Mouse (Mus musculus): ENCODE measurements around the gene Otud3.

Otud3 gene

GRCm38 (mm10) chr4:138852961-138853360 lies 60.8 kb downstream of the Otud3 start:
- no peak for DNase-seq (ENCODE audit: low spot score in 2 of 2)

- peak; percentile 64 to 65 for DNase-seq (ENCODE audit: low spot score in 2 of 2)
Measured at GRCm38 (mm10) chr4:138851463-138851862, 62.3 kb downstream of the Otud3 start.

All from urinary bladder, postnatal 36 days (tissue).